Mouse (Mus musculus): Measurements from ENCODE around the gene Mrpl35. TPM values are rescaled to one million over a fixed set of nuclear protein-coding genes. Genes with fewer than 3 reads are reported as not detected.

Mrpl35 gene
- 1.7 and 2.4 TPM in 2 replicates for polyA plus RNA-seq (2012; rRNA removed)

DNA sequence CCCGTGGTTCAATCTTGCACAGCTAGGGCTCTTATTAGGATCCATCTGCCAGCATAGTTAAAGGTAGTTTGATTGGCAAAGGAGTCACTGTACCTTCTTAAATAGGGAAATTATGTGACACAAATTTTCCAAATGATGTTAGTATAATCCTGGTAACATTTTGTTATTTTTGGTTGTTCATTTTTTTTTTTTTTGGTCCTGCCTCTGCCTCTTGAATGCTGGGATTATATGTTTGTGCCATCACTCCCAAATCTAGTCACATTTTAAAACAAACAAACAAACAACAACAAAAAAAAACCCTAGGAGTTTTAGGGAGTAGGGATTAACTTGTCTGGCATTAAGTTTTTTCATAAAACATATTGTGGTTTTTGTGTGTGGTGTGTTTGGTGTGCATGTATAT, at the start of gene Mrpl35:
Gene Mrpl35 (minus strand): TSS at position 101 of the 400 bp plus-strand sequence.

DNA sequence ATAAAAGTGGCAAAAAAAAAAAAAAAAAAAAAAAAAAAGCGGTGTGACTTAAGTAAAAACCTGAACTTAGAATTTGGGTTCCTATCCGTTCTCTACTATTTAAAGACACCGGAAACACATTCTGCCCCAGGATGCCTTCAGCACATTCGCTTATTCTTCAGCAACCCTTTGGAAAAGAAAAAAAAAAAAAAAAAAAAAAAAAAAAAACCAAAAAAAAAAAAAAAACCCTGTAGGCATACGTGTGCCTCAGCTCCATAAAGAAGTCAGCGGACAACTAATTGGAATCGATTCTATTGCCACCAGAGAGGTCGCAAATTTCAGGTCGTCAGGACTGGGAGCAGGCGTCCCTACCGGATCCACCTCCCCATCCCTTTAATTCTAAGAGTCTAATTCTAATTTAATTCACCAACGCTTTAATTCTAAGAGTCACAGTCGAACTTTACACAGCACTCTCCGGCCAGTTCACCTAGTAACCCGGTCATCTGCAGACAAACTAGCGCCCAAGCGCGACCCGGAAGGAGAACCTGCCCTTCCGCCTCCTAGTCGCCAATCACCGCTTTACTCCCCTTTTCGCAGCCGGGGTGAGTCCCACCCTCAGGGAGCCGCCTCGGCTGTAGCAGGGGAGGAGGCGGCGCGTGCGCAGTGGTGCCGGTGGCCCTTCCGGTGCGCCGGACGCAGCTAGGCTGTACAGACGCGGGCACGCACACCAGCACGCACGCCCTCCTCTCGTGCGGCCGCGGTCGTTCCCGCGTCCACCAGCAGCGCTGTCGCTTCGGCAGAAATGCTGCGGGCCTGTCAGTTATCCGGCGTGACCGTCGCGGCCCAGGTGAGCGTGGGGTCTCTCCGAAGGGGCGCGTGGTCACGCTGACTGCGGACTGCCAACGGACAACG, 4.2 kb upstream of the Mrpl35 start, which contains the start of gene Immt:
Gene Immt (plus strand): TSS at position 642 of the 891 bp plus-strand sequence.

Other genes with a start within 250 kb of the Mrpl35 start
- gene Kdm3a, start 194.0 kb downstream of the Mrpl35 start, polyA plus RNA-seq (2012; rRNA removed): 1.3 and 2.5 TPM in 2 replicates
- gene Reep1, start 119.4 kb downstream of the Mrpl35 start, polyA plus RNA-seq (2012; rRNA removed): 0.69 and 1.2 TPM in 2 replicates
- gene Immt, start 4.4 kb upstream of the Mrpl35 start, polyA plus RNA-seq (2012; rRNA removed): 21.1 and 28.6 TPM in 2 replicates
- gene Ptcd3, start 81.8 kb upstream of the Mrpl35 start, polyA plus RNA-seq (2012; rRNA removed): 0.89 and 1.6 TPM in 2 replicates
- gene Polr1a, start 82.1 kb upstream of the Mrpl35 start, polyA plus RNA-seq (2012; rRNA removed): 4.5 and 6.7 TPM in 2 replicates